Mouse (Mus musculus) cerebellum, postnatal 36 days (tissue): ENCODE results near the gene Olfml1.

Experiments used
- DNase-seq, 2 experiments: peaks; one replicate each; pipeline ENCODE4 v3.0.0; 2021 to 2022; ENCODE audit warnings: mixed read lengths in 2 of 2

Olfml1 gene

GRCm38 (mm10) chr7:107595426-107595825 is 28.2 kb downstream of the Olfml1 start:
- no peak for DNase-seq

- DNase-seq: no peak
Measured at GRCm38 (mm10) chr7:107596753-107597152, 29.5 kb downstream of the Olfml1 start.

DNA sequence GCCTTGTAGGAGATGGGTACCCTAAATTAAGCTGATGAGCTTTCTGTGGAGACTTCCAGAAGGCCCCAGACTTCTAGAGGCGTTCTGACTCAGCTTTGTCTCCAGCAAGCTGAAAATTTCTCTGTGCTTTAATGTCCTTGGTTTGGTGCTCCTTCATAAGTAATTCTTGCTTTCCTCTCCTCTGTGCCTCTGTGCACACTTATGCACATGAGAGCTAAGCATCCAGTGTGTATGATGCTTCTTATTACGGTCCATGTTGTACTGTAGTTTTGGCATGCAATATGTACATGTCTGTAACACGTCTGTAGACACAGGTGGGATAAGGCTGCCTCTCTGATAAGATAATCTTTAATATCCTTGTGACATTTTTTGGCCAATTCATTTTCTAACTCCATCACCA is 30.7 kb downstream of the Olfml1 start:
- no peak for DNase-seq

DNA sequence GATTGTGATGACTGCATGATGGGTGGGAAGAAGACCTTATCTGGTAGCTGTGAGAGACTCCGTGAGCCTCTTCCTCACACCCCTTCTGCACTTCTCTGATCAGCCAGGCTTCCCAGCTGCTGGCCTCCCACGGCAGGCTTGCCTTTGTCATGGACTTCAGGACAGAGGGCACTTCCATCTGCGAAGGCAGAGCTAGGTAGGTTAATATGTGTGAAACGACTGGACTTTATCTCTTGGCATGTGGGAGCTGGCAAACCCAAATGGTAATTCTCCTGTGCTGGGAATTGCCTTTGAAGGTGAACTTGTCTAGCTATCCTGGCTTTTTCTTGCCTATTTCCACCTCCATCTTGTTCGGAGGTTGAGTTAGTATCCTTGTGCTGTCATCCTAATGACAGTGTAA is 33.4 kb downstream of the Olfml1 start:
- no peak for DNase-seq

GRCm38 (mm10) chr7:107602505-107602904 is 35.3 kb downstream of the Olfml1 start:
- no peak for DNase-seq

- no peak for DNase-seq
Measured at GRCm38 (mm10) chr7:107602913-107603312, 35.7 kb downstream of the Olfml1 start.

- no peak for DNase-seq
Measured at GRCm38 (mm10) chr7:107607766-107608165, 40.5 kb downstream of the Olfml1 start.

DNA sequence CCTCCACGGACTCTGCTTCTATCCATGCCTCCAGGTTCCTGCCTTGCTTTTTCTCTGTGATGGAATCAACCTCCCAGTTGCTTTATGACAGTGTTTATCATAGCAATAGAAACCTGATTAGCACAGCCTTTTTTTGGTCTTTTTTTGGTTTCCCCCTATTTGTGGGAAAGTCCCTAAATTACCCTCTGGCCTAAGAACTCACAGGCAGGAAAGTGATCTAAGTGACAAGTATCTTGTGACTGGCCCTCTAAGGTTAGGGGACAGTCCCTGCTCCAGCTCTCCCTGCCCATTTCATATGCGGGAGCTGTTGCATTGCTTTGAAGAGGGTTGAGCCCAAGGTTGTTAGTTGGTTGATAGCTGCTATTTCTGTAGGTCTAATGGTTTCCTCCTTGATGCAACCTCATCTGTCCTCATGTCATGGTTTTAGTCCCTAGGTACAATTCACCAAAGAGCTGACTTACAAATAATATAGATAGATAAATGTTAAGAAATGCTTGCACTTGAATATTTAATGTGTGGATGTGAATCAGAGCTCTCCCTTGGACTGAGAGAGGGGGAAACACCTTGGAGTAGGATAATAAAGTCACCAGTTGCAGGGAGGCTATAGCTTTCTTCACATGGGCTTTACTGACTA is 42.5 kb downstream of the Olfml1 start:
- DNase-seq: no peak

- DNase-seq: no peak
Measured at GRCm38 (mm10) chr7:107610880-107611279, 43.6 kb downstream of the Olfml1 start.

DNA sequence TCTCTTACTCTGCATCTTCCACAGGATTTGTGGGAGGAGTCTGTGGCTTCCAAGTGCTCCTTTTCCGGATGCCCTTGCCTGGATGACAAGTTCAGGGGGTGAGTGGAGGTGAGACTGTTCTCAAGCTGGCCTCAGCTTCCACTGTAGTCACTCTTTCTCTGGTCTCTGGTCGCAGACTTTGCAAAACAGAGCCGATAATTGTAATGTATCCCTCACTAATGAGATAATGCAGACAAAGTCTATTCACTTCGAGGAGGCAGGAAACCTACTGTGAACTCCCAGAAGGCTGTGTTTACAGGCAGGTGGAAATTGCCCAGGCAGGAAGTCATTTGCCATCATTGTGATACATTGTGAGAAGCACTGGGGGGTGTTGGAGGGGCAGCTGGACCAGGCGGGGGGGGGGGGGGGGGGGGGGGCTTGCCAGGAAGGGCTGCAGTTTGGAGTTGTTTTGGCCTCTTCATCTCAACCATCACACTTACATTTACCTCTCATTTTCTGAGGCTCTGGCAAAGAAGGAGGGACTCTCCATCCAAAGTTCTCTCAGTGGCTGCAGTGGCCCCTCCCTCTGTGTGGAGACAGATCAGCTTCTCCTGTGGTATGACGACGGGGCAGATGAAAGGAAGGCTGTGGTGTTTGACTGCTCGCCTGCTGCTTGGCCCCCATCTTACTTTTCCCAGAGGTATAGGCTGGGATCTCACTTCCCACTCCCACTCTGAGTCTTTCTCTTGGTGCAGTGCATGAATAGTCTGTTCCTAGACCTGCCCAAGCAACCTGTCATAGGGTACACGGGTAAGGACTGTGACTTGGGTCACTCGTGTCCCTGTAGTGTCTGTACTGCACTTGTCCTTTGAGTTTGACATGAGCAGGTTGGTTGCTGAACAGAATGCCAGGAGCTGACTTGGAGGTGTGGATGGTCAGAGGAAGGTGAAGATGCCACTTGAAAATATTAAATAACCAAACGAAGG is 51.1 kb downstream of the Olfml1 start:
- no peak for DNase-seq

DNA sequence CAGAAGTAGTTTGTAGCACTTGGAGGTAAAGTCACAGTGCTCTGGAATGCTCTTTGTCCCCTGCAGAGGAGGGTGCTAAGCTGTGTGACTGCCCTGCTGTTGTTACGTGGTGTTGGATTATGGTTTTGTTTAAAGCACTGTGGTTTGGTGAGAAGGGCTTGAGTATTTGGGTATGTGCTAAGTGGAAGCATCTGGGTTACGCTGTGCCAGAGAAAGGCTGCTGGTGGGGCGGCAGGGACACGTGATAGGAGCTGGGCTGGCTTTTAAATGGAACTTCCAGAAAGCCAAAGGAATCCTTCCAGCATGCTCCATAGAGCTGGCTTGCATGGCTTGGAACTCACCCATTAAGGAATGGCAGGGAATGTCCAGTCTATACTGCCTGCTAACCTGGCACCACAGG is 52.0 kb downstream of the Olfml1 start:
- DNase-seq: no peak

DNA sequence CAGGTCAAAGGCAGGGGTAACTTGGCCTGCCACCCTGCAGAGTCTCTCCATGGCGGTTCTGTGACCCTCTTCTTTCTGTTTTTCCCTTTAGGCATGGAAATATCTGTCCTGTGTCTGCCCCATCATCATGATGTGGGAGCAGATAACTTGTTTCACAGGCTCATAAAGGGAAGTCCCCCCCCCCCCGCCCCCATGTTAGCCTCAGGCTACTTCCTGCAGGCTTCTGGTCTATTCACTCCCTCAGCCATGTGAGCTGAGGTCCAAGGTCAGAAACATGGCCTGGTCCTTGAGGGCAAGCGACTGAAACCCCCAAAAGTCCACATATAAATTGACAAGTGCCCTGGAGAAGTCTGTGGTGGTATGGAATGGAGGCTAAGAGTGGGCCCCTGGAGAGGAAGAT is 52.9 kb downstream of the Olfml1 start:
- no peak for DNase-seq

GRCm38 (mm10) chr7:107624432-107624831 is 57.2 kb downstream of the Olfml1 start:
- DNase-seq: no peak

GRCm38 (mm10) chr7:107625061-107625460 is 57.8 kb downstream of the Olfml1 start, which contains the start of gene 5330417H12Rik:
5330417H12Rik (minus strand) TSS chr7:107625161.
- DNase-seq: no peak

DNA sequence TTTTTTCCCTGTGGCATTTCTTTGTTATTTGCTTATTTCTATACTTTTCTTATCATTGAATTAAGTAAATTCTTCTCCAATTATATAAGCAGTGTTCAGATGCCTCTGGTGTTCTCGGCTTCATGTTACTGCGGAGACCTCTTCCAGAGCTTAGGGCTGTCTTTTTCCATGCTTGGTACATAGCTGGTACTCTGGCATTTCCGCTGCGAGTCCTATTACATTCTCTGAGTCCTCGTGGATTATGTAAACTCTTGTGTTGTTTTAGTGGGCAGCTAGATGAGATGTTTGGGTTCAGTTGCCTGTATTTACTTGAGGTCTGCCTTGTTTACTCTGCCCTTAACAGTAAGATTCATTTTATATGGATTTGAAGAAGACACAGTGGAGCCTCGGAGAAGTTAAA is 58.5 kb downstream of the Olfml1 start:
- no peak for DNase-seq

GRCm38 (mm10) chr7:107628383-107628782 is 61.1 kb downstream of the Olfml1 start:
- no peak for DNase-seq

- DNase-seq: no peak
Measured at GRCm38 (mm10) chr7:107633201-107633600, 66.0 kb downstream of the Olfml1 start.

- no peak for DNase-seq
Measured at GRCm38 (mm10) chr7:107637398-107637797, 70.2 kb downstream of the Olfml1 start.

GRCm38 (mm10) chr7:107638026-107638425 is 70.8 kb downstream of the Olfml1 start:
- DNase-seq: no peak
